Mouse (Mus musculus): Measurements from ENCODE around the gene Ptpn4.

Gene Ptpn4

DNA sequence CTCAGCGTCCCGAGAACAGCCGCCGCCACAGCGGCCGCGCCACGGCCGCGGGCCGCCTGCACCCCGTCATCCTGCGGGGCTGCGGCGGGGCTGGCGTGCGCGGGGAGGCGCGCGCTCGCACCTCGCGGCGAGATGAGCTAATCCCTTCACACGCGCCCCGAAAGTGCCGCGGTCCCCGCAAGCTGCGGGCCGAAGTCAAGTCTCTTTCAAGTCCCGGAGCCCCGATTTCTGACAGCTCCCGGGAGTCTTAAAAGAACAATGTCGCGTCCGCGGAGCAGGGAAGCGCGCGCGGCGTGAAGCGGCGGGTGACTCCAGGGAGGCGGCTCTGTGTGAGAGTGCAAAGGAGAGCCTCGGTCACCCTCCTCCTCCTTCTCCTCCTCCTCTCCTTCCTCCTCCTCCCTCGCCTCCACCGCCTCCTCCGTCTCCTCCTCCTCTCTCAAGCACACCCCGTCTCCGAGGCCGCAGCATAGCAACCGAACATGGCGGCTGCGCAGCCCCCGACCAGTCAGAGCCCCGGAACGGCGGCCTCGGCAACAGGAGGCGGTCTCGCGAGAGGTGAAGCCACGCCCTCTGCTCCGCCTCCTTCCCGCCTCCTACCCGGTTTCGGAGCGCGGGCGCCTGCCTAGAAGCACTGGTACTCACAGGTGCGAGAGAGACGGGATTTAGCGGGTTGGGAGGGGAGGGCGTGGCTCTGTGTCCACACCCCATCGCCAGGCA lies at the start of gene Ptpn4:
Ptpn4 (minus strand) TSS at position 579 of the 717 bp plus-strand sequence.
- peak; percentile 99 for DNase-seq

DNA sequence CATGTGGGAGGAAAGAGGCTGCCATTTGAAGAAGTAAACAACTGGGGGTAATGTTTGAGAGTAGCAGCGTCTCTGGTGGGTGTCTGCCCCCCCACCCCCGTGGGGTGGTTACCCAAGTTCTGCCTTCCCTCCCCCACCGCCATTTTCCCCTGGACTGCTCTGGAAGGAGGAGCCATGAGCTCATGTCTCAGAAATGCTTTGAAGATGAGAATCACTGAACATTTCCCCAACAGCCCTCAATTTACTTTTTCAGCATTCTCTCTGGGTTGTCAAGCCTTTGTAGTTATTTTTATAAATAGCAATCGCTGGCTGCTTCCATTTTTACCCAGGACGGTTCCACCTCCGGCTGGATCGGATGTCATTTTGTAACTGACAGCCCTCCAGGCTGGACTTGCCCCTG lies 48.9 kb upstream of the Ptpn4 start:
- DNase-seq, result no peak

DNA sequence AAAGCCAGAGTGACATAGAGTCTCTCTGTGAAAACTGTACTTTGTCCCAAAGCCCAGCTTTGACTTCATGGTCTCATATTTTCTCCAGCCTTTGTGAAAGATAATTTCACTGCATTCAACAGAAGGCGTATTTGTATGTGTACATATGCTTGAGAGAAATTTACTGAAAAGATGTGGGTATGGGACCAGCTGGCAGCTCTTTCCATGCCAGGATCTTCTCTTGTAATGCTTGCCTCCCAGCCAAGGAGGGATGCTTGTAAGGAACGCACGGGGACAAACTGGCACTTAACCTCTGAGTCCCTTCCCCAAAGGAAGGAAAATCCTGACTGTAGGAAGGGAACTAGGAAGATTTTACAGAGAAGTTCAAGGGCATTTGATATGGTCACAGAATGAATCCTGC lies 46.9 kb upstream of the Ptpn4 start:
- DNase-seq, result no peak

DNA sequence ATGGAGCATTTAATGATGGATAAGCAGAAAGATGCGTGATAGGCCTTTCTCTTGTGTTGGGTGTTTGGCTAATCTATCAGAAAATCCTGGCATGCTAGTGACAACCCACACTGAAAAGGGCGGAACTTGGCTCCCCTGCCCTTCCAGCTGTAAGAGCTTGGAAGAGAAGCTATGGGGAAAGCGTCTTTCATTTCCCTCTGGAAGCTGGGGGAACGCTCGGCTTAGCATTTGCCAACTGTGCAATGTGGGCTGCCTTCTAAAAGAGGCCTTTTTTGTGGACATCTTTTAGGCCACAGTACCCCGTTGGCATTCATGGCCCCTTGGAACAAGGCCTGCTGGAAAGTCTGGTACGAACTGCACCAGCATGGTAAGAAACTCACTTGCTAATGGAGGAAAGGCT lies 41.5 kb upstream of the Ptpn4 start:
- DNase-seq, result no peak

DNA sequence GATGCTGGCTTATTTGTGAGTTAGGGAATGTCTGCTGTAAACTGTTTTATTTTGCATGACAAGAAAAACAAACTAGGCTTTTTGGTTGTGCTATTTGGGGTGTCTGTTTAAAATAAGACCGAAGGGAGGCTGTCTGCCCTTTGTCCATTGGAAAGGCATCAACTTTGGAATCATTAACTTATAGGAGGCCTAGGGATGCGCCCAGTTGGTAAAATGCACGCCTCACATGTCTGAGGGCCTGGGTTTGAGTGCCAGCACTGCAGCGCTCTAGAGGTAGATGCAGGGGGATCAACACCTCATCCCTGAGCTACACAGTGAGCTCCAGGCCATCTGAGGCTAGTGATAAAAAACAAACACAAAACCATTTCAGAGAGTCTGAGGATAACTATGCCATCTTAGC lies 40.1 kb upstream of the Ptpn4 start:
- peak; percentile 32 to 35 for DNase-seq

DNA sequence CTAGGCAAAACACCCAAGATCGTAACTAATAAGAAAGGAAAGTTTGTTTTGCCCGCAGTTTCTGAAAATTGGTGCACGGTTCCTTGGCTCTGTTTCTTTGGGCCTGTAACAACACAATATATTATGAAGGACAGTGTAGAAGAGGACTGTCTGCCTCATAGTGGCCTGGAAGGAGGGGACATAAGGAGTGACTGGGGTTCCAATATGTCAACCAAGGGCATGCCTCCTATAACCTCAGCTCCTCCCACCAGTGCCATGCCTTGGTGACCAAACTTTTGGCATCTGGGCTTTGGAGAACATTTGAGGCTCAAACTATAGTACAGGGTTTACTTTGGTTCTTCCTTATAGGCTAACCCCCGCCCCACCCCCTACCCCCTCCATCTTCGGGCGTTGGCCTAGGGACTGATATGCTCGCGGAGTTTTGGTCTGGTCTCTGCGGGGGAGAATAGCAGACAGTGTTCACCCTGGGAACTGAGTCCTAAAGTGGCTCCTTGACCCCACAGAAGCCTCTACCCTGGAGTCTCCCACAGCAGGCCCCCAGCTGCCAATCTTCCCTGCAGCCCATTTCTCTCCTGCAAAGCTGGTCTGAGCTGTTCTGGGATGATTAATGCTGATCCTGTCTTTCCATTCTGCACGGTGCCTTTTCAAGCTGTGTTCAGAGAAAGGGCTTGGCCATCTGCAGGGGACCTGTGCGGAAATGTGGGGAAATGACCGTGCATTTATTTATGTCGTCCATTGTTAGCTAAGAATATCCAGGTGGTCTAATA lies 31.2 kb upstream of the Ptpn4 start:
- DNase-seq, result no peak

DNA sequence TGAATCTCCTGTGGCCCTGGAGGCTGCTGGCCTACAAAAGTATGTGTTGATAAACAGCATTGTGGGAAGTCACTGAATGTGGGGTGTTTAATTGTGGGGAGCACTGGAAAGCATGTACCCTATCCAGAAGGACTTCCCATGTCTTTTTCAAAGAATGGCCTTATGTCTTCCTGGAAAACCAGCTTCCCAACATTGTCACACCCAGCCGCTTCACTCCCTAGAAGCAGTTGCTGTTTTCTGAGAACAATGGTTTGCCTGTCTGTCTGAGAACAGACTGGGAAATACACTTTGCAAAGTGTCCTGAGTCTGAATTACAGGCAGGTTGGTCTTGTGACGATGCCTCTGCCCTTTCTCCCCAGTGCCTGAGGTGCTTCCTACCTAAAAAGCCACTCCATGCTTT lies 29.9 kb upstream of the Ptpn4 start:
- no peak for DNase-seq

DNA sequence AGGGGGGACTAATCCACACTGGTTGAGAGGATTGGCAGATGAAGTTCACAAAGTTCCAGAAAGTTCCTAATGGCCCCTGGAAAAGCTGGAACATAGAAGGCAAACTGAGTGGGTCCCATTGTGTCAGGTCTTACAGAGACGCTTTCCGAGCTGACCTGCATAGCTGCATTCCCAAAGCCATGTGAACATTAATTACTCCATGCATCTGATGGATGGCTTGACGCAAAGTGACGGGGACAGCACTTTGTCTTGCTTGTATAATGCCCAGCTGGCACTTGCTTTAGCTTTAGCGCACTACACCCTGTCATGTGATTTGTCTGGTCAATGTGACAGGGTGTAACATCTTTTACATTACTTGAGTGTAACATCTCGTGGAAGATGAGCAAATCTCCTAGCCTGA lies 27.9 kb upstream of the Ptpn4 start:
- no peak for DNase-seq

DNA sequence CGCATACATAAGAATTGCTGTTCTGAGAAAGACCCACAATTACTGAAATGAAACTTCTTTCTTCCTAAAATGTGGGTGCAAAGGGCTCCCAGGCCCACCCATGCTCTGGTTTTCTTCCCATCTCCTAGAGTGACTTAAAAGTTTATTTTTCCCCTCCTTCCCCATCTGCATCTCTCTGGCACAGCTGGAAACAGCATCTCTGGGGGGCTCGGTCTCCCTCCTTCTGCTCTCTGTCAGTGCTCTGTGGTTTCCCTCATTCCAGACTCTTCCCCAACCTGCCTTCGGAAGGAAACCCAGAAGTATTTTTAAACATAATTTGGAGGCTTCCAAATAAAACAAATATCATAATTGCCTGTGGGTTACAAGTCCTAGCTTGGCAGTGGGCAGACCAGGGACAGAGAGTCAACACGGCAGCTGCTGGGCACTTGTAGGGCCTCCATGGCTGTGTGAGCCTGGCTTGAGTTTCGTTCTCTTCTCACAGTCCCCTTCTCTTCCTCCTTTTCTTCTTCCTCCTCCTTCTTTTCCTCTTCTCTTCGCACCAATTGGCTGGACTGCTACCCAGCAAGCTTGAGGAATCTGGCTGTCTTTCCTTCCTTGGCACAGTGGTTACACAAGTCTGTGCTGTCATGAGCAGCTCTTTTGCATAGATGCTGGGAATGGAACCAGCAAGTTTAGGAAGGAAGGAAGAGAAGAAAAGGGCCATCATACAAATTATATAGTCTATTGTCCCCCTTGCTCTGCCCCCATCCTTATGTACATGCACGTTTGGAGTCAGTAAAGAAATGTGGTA lies 26.3 kb upstream of the Ptpn4 start:
- DNase-seq, result no peak

DNA sequence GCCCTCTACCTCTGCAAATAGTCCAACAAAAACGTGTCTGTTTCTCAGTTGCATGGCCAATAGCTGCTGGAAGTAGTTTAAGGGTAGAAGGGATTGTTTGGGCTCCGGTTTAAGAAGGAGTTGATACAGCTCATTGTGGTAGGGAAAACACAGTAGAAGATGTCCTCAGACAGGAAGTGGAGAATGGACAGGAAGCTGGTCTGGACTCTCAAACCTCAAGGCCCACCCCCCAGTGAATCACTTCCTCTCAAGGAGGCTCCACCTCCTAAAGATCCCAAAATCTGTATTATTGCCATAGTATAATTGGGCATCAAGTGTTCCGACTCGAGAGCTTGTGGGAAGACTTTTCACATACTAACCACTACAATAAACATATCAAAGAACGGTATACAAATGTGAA lies 22.2 kb upstream of the Ptpn4 start:
- no peak for DNase-seq

DNA sequence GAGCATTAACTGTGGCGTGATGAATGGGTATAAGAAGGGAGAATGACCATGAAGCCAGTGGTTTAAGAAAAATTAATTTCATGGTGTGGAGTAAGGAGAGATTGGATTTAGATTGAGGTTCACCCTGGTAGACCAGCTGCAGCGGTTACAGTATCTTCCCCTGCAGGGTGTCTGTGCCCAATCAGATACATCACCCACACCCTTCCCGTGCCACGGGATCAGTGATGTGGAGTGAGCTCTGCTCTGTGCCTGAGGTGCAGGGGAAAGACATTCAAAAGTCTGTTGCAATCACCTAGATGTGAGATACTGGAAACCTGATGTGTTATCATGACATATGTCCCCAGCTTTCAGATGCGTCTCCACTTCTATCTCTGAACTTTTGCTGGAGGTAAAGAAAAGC lies 15.6 kb upstream of the Ptpn4 start:
- DNase-seq, result no peak

DNA sequence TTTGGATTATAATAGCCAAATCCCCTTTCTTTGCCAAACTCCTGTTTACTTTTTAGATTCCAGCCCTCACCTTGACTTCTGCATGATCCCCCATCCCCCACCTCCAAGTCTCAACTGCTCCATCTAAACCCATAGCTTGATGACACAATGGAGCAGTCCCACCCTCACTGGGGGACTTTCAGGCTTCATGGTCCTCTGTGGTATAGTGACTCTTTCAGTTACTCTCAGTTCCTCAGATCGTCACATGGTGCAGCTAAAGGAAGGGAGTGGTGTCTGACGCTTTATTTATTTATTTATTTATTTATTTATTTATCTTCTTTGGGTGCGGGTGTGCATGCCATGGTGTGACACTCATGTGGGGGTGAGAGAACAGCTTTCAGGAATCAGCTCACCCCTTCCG lies 14.9 kb upstream of the Ptpn4 start:
- no peak for DNase-seq

DNA sequence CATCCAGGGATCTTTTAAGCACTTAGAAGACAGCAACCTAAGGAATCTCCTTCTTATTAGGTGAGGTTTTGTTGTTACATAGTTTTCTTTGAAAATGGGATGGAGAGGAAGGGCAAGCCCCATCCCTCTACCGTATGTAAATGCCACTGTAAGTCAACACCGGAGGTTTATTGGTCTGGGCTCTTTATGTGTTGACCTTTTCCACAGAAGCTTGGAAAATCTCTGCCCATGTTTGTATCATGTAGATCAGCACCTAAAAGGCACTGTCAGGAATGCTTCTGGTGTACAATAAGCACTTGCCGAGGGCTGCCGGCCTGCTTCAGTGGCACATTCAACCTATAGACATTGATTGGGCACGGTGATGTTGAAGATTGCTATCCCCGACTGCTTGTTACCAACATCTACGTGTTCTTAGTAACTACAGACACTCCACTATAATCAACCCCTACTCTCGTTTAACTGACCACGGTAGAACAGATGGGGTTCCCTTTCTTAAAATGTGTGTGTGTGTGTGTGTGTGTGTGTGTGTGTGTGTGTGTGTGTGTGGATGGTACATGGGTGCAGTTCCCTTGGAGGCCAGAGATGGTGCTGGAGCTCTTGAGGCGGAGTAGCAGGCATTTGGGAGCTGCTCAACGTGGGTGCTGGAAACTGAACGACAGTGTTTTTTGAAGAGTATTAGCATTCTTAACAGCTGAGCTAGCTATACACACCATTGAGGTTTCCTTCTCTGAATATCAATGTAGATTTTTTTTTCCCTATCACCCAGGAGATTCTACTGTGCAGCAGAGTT lies 11.9 kb upstream of the Ptpn4 start:
- DNase-seq, result no peak

DNA sequence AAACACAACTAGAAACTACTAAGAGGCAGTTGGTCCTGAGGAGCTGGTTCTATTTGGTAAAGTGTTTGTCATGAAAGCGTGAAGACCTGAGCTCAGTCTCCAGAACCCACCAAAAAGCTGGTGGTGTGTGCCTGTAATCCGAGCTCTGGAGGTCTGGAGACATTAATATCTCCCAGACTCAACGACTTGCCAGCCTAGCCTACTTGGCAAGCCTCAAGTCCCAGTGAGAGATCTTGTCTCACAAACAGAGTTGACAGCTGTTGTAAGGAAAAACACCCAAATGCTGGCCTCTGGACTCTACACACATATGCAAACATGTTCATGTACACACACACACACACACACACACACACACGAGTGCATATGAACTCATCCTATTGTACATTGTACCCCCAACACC lies 7.9 kb upstream of the Ptpn4 start:
- no peak for DNase-seq

DNA sequence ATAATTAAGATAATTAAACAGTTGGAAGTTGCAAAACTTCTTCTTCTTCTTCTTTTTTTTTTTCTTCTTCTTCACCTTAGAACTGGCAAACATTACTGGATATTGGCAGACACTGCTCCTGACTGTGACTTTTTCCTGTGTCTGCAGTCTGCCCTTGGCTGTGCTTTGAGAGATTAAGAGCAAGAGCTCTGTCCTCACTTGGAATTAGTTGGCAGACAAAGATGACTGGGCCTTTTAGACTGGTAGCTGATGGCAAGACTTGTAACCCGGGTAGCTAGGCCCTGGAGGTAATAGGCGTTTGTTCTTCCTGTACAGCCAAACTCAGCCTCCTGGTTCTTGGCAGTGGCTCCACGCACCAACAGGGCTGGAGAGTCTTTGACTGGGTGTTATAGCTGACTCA lies 5.7 kb upstream of the Ptpn4 start:
- no peak for DNase-seq

DNA sequence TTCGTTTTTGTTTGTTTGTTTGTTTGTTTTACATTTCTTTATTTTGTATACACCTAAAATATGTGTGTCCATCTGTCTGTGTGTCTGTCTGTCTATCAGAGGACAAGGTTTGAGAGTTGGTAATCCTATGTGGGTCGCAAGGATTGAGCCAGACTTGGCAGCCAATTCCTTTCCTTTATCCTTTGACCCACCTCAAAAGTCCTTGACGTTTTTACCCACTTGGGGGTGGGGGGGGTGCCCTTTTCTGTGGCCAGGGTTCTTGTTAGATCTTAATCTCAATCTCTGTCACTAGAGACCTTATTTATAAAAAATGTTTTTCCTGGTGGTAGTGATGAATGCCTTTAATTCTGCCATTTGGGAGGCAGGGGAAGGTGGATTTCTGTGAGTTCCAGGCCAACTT lies 828 bp upstream of the Ptpn4 start:
- no peak for DNase-seq

DNA sequence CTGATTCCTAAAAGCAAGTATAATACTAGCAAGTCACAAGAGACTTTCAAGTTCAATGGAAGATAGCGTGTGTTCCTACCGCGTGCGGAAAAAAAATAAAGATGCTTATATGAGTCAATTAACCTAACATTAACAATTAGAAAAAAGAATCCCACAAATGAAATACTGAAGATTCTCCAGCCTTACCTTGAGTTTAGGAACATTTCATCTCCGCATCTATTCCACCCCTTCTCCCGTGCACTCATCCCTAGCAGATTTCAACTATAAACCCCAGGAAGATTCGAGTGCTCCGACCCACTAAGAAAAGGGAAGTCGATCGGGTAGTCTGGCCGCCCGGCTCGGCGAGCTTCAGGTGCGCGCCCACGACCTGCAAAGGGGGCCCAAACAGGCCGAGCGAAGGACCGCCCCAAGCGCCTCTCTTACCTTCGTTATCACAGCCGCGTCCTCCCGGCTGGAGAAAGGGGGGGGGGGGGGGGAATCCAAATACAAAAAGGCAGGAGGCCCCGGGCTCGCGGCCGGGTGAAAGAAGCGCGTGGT lies 866 bp downstream of the Ptpn4 start:
- DNase-seq, result peak in 1 of 2 experiments; percentile 24

DNA sequence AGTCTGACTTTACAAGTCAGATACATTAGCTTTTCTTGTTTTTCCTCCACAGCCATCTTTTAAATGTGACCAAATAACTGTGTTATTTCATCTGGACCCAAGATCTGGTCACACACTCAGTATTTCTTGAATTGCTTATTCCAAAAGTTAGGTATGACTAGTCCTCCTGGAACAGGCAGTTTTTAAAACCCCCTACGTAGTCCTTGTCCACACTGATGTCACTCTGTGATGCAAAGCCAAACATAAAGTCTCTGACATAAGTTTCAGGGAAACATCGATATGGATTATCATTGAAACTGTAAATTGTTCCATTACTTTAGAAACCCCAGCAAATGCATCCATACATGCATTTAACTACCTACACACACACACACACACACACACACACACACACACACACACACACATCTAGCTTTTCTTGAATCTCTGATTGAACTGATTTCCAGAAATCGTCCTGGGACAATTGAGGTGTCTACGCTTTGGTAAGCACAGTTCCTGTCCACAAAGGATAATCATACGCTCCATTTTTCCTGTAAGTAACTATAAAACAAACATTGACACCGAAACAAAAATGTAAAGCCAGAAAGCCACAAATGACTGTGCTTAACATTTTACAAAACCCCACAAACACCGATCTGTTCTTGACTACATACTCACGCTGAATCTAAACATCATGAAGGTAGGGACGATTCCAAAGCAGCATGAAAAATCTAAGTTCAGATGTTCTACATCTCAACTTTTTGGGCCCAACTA lies 1.5 kb downstream of the Ptpn4 start:
- DNase-seq, result no peak

DNA sequence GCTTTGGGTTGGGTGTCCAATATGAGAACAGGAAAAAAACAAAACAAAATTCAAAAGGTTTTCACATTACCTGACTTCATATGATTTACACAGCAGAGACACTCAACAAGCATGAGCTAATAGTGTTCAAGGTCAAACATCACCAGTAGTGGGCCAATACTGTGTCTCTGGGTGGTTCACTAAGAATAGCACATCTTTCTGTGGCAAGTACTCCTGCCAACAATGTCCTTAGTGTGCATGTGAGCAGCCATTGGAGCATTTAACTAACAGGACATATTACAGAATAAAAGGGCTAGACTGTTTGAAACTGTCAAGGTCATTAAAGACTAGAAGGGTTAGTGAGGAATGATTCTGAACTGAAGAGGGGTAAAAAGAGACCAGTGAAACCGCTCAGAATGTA lies 9.3 kb downstream of the Ptpn4 start:
- peak in 1 of 2 experiments; percentile 25 for DNase-seq

DNA sequence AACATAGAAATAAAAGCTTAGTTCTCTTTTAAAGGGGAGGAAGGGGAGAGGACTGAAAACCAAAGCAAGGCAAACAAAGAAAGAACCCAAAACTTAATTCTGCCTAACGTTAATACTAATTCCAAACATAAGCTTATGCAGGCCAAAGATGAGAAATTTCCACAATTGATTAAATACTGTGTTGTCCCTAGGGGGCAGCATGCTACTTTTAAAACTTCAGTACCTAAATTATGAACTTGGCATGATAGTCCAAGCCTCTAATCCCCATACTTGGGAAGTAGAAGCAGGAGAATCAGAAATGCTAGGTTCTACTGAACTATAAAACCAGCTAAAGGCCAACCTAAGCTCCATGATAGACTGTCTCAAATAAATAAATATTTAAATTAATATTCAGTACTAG lies 18.7 kb downstream of the Ptpn4 start:
- DNase-seq, result peak in 1 of 2 experiments; percentile 37

DNA sequence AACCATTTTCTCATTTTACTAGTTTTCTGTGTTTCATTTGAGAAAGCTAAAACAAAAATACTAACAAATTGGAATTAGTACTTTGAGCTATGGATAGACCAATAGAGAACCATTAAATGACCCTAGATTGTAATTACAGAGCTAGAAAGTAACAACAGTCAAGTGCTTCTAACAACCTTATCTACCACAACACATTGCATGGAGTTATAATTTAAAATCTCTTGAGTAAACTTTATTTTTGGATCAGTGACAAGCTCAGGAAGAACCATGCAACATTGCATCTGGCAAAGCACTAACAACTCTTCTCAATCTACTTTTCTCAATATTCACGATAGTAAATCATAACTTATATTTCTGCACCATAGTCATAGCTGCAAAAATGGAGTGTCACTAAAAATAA lies 29.7 kb downstream of the Ptpn4 start:
- no peak for DNase-seq

DNA sequence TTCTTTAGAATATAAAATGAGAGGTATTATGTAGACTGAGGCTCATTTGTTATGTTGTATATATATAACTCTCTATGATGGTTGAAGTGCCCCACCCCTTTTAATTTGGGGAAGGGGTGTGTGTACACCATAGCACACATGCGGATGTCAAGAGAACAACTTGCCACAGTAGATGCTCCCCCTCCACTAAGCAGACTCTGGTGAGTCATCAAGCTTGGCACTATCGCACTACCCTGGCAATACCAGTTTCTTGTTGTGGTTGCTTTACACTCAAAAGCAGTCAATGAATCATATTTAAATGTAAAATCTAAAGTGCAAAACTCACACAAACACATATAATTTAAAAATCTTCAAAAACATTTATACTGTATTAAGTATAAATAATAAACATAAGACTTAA lies 31.4 kb downstream of the Ptpn4 start:
- DNase-seq, result no peak
